Mouse (Mus musculus): Measurements from ENCODE around the gene Crtam. TPM values are rescaled to one million over a fixed set of nuclear protein-coding genes. Genes with fewer than 3 reads are reported as not detected.

The Crtam gene
- total RNA-seq, 1 experiment: 0.22 TPM

- no peak overlapping the region for H3K27ac ChIP-seq (ENCODE audit: insufficient read depth, low read depth, low read length, poor library complexity, severe bottlenecking)
- no peaks in the 10 kb centered on the region for H3K4me1 ChIP-seq (ENCODE audit: control insufficient read depth in 2 of 2, insufficient read depth in 2 of 2, low read length in 2 of 2, poor library complexity in 1 of 2)
- TF ChIP-seq ZNF384 (IDR thresholded peaks at IDR 0.05; ENCODE audit: low read depth, low read length) (no peak), ZC3H11A (IDR thresholded peaks at IDR 0.05; ENCODE audit: borderline replicate concordance, low read depth, low read length) (no peak), CHD2 (IDR thresholded peaks at IDR 0.05; ENCODE audit: low read depth, low read length) (no peak), HCFC1 (IDR thresholded peaks at IDR 0.05; ENCODE audit: borderline replicate concordance, insufficient read depth, low read length) (no peak), MAFK (IDR thresholded peaks at IDR 0.05; ENCODE audit: insufficient read depth, low read depth, low read length) (no peak)
- H3K9ac ChIP-seq (ENCODE audit: insufficient read depth, low read depth, low read length, poor library complexity, severe bottlenecking): no peak overlapping the region
- no peaks in the 10 kb centered on the region for H3K36me3 ChIP-seq (ENCODE audit: control insufficient read depth, insufficient read depth, low read length, poor library complexity, severe bottlenecking)
- H3K9me3 ChIP-seq (ENCODE audit: control insufficient read depth, insufficient read depth, low read depth, low read length): no peaks in the 10 kb centered on the region
- in situ Hi-C loops (cut with MboI; ENCODE audit: low sequenced_read_pairs in 2 of 2, unreplicated experiment in 2 of 2): loop anchor here in 1 of 2 experiments (10.0 kb wide), 1 partner anchor 134 kb away; no protein-coding TSS in a partner anchor
- no peak overlapping the region for H3K4me3 ChIP-seq (ENCODE audit: insufficient read depth in 1 of 2, low read depth in 1 of 2, low read length in 2 of 2, poor library complexity in 1 of 2, severe bottlenecking in 1 of 2)
- DNase-seq (ENCODE audit: low read depth, low spot score): no peak
Measured at GRCm38 (mm10) chr9:41050331-41051079, 46.1 kb upstream of the Crtam start.

- no peak overlapping the region for H3K9ac ChIP-seq (ENCODE audit: insufficient read depth, low read depth, low read length, poor library complexity, severe bottlenecking)
- no peaks in the 10 kb centered on the region for H3K4me1 ChIP-seq (ENCODE audit: control insufficient read depth in 2 of 2, insufficient read depth in 2 of 2, low read length in 2 of 2, poor library complexity in 1 of 2)
- H3K9me3 ChIP-seq (ENCODE audit: control insufficient read depth, insufficient read depth, low read depth, low read length): no peaks in the 10 kb centered on the region
- H3K36me3 ChIP-seq (ENCODE audit: control insufficient read depth, insufficient read depth, low read length, poor library complexity, severe bottlenecking): no peaks in the 10 kb centered on the region
- H3K4me3 ChIP-seq (ENCODE audit: insufficient read depth in 1 of 2, low read depth in 1 of 2, low read length in 2 of 2, poor library complexity in 1 of 2, severe bottlenecking in 1 of 2): no peak overlapping the region
- in situ Hi-C loops (cut with MboI; ENCODE audit: low sequenced_read_pairs in 2 of 2, unreplicated experiment in 2 of 2): loop anchor here in 1 of 2 experiments (25.0 kb wide), 1 partner anchor 138 kb away; no protein-coding TSS in a partner anchor
- no peak overlapping the region for H3K27ac ChIP-seq (ENCODE audit: insufficient read depth, low read depth, low read length, poor library complexity, severe bottlenecking)
- DNase-seq (ENCODE audit: low read depth, low spot score): no peak
- TF ChIP-seq MAFK (IDR thresholded peaks at IDR 0.05; ENCODE audit: insufficient read depth, low read depth, low read length) (no peak), ZC3H11A (IDR thresholded peaks at IDR 0.05; ENCODE audit: borderline replicate concordance, low read depth, low read length) (no peak), ZNF384 (IDR thresholded peaks at IDR 0.05; ENCODE audit: low read depth, low read length) (no peak), CHD2 (IDR thresholded peaks at IDR 0.05; ENCODE audit: low read depth, low read length) (no peak), HCFC1 (IDR thresholded peaks at IDR 0.05; ENCODE audit: borderline replicate concordance, insufficient read depth, low read length) (no peak)
Measured at GRCm38 (mm10) chr9:41049282-41049681, 44.9 kb upstream of the Crtam start.

- DNase-seq (ENCODE audit: low read depth, low spot score): no peak
- in situ Hi-C loops (cut with MboI; ENCODE audit: low sequenced_read_pairs in 2 of 2, unreplicated experiment in 2 of 2): loop anchor here in 1 of 2 experiments (25.0 kb wide), 1 partner anchor 138 kb away; no protein-coding TSS in a partner anchor
- no peak overlapping the region for H3K27ac ChIP-seq (ENCODE audit: insufficient read depth, low read depth, low read length, poor library complexity, severe bottlenecking)
- H3K9me3 ChIP-seq (ENCODE audit: control insufficient read depth, insufficient read depth, low read depth, low read length): no peaks in the 10 kb centered on the region
- no peak overlapping the region for H3K4me3 ChIP-seq (ENCODE audit: insufficient read depth in 1 of 2, low read depth in 1 of 2, low read length in 2 of 2, poor library complexity in 1 of 2, severe bottlenecking in 1 of 2)
- TF ChIP-seq ZNF384 (IDR thresholded peaks at IDR 0.05; ENCODE audit: low read depth, low read length): no peak
- no peak for TF ChIP-seq CHD2 (IDR thresholded peaks at IDR 0.05; ENCODE audit: low read depth, low read length)
- TF ChIP-seq HCFC1 (IDR thresholded peaks at IDR 0.05; ENCODE audit: borderline replicate concordance, insufficient read depth, low read length): no peak
- TF ChIP-seq ZC3H11A (IDR thresholded peaks at IDR 0.05; ENCODE audit: borderline replicate concordance, low read depth, low read length): no peak
- TF ChIP-seq MAFK (IDR thresholded peaks at IDR 0.05; ENCODE audit: insufficient read depth, low read depth, low read length): no peak
- no peaks in the 10 kb centered on the region for H3K36me3 ChIP-seq (ENCODE audit: control insufficient read depth, insufficient read depth, low read length, poor library complexity, severe bottlenecking)
- no peaks in the 10 kb centered on the region for H3K4me1 ChIP-seq (ENCODE audit: control insufficient read depth in 2 of 2, insufficient read depth in 2 of 2, low read length in 2 of 2, poor library complexity in 1 of 2)
- H3K9ac ChIP-seq (ENCODE audit: insufficient read depth, low read depth, low read length, poor library complexity, severe bottlenecking): no peak overlapping the region
Measured at GRCm38 (mm10) chr9:41048820-41049219, 44.4 kb upstream of the Crtam start.

GRCm38 (mm10) chr9:41048216-41048615 is 43.8 kb upstream of the Crtam start:
- H3K4me1 ChIP-seq (ENCODE audit: control insufficient read depth in 2 of 2, insufficient read depth in 2 of 2, low read length in 2 of 2, poor library complexity in 1 of 2): no peaks in the 10 kb centered on the region
- in situ Hi-C loops (cut with MboI; ENCODE audit: low sequenced_read_pairs in 2 of 2, unreplicated experiment in 2 of 2): loop anchor here in 1 of 2 experiments (25.0 kb wide), 1 partner anchor 139 kb away; no protein-coding TSS in a partner anchor
- DNase-seq (ENCODE audit: low read depth, low spot score): no peak
- no peak overlapping the region for H3K27ac ChIP-seq (ENCODE audit: insufficient read depth, low read depth, low read length, poor library complexity, severe bottlenecking)
- no peak for TF ChIP-seq MAFK (IDR thresholded peaks at IDR 0.05; ENCODE audit: insufficient read depth, low read depth, low read length)
- TF ChIP-seq ZNF384 (IDR thresholded peaks at IDR 0.05; ENCODE audit: low read depth, low read length): no peak
- TF ChIP-seq ZC3H11A (IDR thresholded peaks at IDR 0.05; ENCODE audit: borderline replicate concordance, low read depth, low read length): no peak
- no peak for TF ChIP-seq CHD2 (IDR thresholded peaks at IDR 0.05; ENCODE audit: low read depth, low read length)
- TF ChIP-seq HCFC1 (IDR thresholded peaks at IDR 0.05; ENCODE audit: borderline replicate concordance, insufficient read depth, low read length): no peak
- H3K9me3 ChIP-seq (ENCODE audit: control insufficient read depth, insufficient read depth, low read depth, low read length): no peaks in the 10 kb centered on the region
- H3K9ac ChIP-seq (ENCODE audit: insufficient read depth, low read depth, low read length, poor library complexity, severe bottlenecking): no peak overlapping the region
- H3K4me3 ChIP-seq (ENCODE audit: insufficient read depth in 1 of 2, low read depth in 1 of 2, low read length in 2 of 2, poor library complexity in 1 of 2, severe bottlenecking in 1 of 2): no peak overlapping the region
- no peaks in the 10 kb centered on the region for H3K36me3 ChIP-seq (ENCODE audit: control insufficient read depth, insufficient read depth, low read length, poor library complexity, severe bottlenecking)

Measured in ES-E14 (cell line).